Mouse (Mus musculus): ENCODE data around the gene Cd6. TPM values are rescaled to one million over a fixed set of nuclear protein-coding genes. Genes with fewer than 3 reads are reported as not detected.
A peak's percentile ranks its signal among the peaks of the same experiment; 100 is the strongest.

Gene Cd6
- under 1 TPM in 1 of 2 experiments, not detected in 1; 0.32 TPM for total RNA-seq (2021)
- long read RNA-seq, experiment 1 = 0 reads
- long read RNA-seq, experiment 2 = 0 reads

GRCm38 (mm10) chr19:10829436-10830175 is at the start of gene Cd6:
TSS of gene Cd6 (minus strand) at chr19:10830058.
- DNase-seq (ENCODE audit: low spot score in 2 of 2) = no peak

GRCm38 (mm10) chr19:10878201-10878837 is 48.5 kb upstream of the Cd6 start:
- DNase-seq (ENCODE audit: low spot score in 2 of 2) = no peak

GRCm38 (mm10) chr19:10871328-10871961 is 41.6 kb upstream of the Cd6 start:
- no peak for DNase-seq (ENCODE audit: low spot score in 2 of 2)

- DNase-seq (ENCODE audit: low spot score in 2 of 2) = peak in 1 of 2 experiments; percentile 35
These were observed 40.8 kb upstream of the Cd6 start for GRCm38 (mm10) chr19:10870676-10871075.

- DNase-seq (ENCODE audit: low spot score in 2 of 2) = no peak
These were observed 40.1 kb upstream of the Cd6 start, which contains the start of gene Tmem132a for GRCm38 (mm10) chr19:10869886-10870527. TSS of gene Tmem132a (minus strand) at chr19:10869940.

GRCm38 (mm10) chr19:10869241-10869885 is 39.5 kb upstream of the Cd6 start:
- peak; percentile 71 to 75 for DNase-seq (ENCODE audit: low spot score in 2 of 2)

- DNase-seq (ENCODE audit: low spot score in 2 of 2) = no peak
These were observed 38.8 kb upstream of the Cd6 start for GRCm38 (mm10) chr19:10868623-10869141.

GRCm38 (mm10) chr19:10867946-10868622 is 38.2 kb upstream of the Cd6 start:
- DNase-seq (ENCODE audit: low spot score in 2 of 2) = no peak

- no peak for DNase-seq (ENCODE audit: low spot score in 2 of 2)
These were observed 36.5 kb upstream of the Cd6 start for GRCm38 (mm10) chr19:10866351-10866750.

GRCm38 (mm10) chr19:10860072-10860497 is 30.2 kb upstream of the Cd6 start:
- no peak for DNase-seq (ENCODE audit: low spot score in 2 of 2)

GRCm38 (mm10) chr19:10856520-10856919 is 26.7 kb upstream of the Cd6 start:
- no peak for DNase-seq (ENCODE audit: low spot score in 2 of 2)

GRCm38 (mm10) chr19:10855422-10855821 is 25.6 kb upstream of the Cd6 start:
- DNase-seq (ENCODE audit: low spot score in 2 of 2) = no peak

GRCm38 (mm10) chr19:10847311-10848087 is 17.6 kb upstream of the Cd6 start:
- DNase-seq (ENCODE audit: low spot score in 2 of 2) = no peak

GRCm38 (mm10) chr19:10846150-10846549 is 16.3 kb upstream of the Cd6 start:
- DNase-seq (ENCODE audit: low spot score in 2 of 2) = no peak

- DNase-seq (ENCODE audit: low spot score in 2 of 2) = no peak
These were observed 15.6 kb upstream of the Cd6 start for GRCm38 (mm10) chr19:10845454-10845853.

GRCm38 (mm10) chr19:10844206-10844605 is 14.3 kb upstream of the Cd6 start:
- DNase-seq (ENCODE audit: low spot score in 2 of 2) = no peak

GRCm38 (mm10) chr19:10842914-10843313 is 13.1 kb upstream of the Cd6 start:
- DNase-seq (ENCODE audit: low spot score in 2 of 2) = no peak

GRCm38 (mm10) chr19:10841721-10842626 is 12.1 kb upstream of the Cd6 start:
- no peak for DNase-seq (ENCODE audit: low spot score in 2 of 2)

Measured in adrenal gland, adult 18-20 months (tissue).